Mouse (Mus musculus): Measurements from ENCODE around the gene Golph3l. TPM values are rescaled to one million over a fixed set of nuclear protein-coding genes. Genes with fewer than 3 reads are reported as not detected.
A peak's percentile ranks its signal among the peaks of the same experiment; 100 is the strongest.

The Golph3l gene
- polyA plus RNA-seq, 1 experiment from 2014 or later, result 41.5 TPM

DNA sequence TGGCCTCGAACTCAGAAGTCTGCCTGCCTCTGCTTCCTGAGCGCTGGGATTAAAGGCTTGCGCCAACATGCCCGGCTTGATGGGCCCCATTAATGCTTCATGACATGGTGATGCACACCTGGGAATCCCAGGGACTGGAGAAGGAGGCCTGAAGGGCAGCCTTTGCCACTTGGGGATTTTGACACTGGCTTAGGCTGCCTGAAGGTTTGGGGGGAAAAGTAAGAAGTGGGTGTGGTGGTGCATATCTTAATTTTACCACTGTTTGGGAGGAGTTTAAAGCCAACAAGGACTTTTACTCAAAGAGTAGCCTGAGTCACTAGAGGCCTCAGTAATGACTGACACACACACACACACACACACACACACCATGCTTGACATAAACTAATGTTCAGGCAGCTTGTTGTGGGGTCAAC is 76.2 kb downstream of the Golph3l start:
- no peak overlapping the region for H3K4me2 ChIP-seq (ENCODE audit: low read depth, low read length)
- no peaks in the 10 kb centered on the region for H3K9me3 ChIP-seq (replicated peaks; ENCODE audit: control insufficient read depth, low read length)
- no peak for ATAC-seq (replicated peaks; ENCODE audit: insufficient number of reproducible peaks, low FRiP score, low TSS enrichment, low read depth)
- H3K9ac ChIP-seq (replicated peaks; ENCODE audit: low read length), result no peak overlapping the region
- peaks cover 6% of the 10 kb centered on the region; the same call in 1 of the 2 replicates for H3K4me1 ChIP-seq (ENCODE audit: control insufficient read depth, insufficient read depth, low read length)
- no peak overlapping the region for H3K4me3 ChIP-seq (ENCODE audit: low read depth, low read length)
- no peak for DNase-seq (ENCODE audit: low spot score)
- no peak overlapping the region for H3K27ac ChIP-seq (replicated peaks; ENCODE audit: low read depth, low read length)
- peaks cover 6% of the 10 kb centered on the region for H3K36me3 ChIP-seq (replicated peaks; ENCODE audit: control insufficient read depth, insufficient read depth, low read depth, low read length)
- 92% methylated on average over 4 of the region's 4 CpGs for WGBS
- H3K27me3 ChIP-seq (ENCODE audit: control insufficient read depth, insufficient read depth, low read length), result no peaks in the 10 kb centered on the region

DNA sequence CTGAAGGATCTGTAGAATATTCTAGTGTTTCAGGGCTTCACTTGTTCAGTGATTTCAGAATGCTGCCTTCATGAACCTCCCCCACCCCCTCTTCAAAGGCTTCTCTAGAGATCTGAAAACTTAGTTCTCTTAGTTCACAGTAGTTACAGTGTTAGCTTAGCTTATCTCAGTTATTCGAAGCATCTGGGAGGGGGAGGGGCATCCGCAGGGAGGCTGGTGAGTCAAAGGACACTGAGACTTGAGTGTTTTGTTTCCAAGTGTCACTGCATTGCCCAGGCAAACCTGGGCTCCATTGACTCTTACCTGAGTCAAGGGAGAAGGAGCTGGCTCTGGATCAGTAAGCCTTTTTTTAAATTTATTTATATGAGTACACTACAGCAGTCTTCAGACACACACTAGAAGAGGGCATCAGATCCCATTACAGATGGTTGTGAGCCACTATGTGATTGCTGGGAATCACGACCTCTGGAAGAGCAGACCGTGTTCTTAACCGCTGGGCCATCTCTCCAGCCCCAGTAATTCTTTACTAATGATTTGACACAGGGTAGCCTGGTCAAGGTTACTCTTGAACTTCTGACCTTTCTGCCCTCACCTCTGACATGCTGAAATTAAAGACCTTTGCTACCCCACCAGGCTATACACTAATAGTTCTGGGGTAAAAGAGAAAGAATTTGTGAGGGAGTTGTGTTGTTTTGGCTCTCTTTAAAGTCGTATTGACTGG is 77.5 kb downstream of the Golph3l start:
- no peaks in the 10 kb centered on the region; the same call in 1 of the 2 replicates for H3K4me1 ChIP-seq (ENCODE audit: control insufficient read depth, insufficient read depth, low read length)
- no peak overlapping the region for H3K27ac ChIP-seq (replicated peaks; ENCODE audit: low read depth, low read length)
- no peak overlapping the region for H3K9ac ChIP-seq (replicated peaks; ENCODE audit: low read length)
- ATAC-seq (replicated peaks; ENCODE audit: insufficient number of reproducible peaks, low FRiP score, low TSS enrichment, low read depth) (0 out of 2 replicates have a peak, but pooled peaks have one; percentile 30), DNase-seq (ENCODE audit: low spot score) (peak; percentile 69)
- H3K4me3 ChIP-seq (ENCODE audit: low read depth, low read length), result no peak overlapping the region
- H3K27me3 ChIP-seq (ENCODE audit: control insufficient read depth, insufficient read depth, low read length), result no peaks in the 10 kb centered on the region
- WGBS, result 34% methylated on average over 6 of the region's 6 CpGs
- peaks cover 6% of the 10 kb centered on the region for H3K36me3 ChIP-seq (replicated peaks; ENCODE audit: control insufficient read depth, insufficient read depth, low read depth, low read length)
- H3K4me2 ChIP-seq (ENCODE audit: low read depth, low read length), result no peak overlapping the region
- H3K9me3 ChIP-seq (replicated peaks; ENCODE audit: control insufficient read depth, low read length), result no peaks in the 10 kb centered on the region

DNA sequence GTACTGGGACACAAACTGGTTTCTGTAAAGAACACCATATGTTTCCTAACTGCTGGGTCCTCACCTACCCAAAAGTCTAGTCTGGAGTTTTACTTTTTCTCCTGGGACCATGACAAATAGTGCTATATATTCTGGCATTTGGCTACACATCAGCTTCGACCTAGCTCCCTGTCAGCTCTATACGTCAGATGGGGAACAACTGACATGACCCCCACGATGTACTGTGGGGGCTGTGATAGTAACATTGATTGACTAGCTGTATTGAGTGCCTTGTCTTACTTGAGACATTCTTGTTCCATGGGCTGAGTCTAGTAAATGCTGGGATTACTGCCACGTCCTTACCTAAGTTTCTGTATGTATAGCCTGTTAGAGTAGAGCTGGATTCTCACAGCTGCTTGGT is 78.8 kb downstream of the Golph3l start:
- Histone ChIP-seq H3K4me1 (ENCODE audit: control insufficient read depth, insufficient read depth, low read length) (no peaks in the 10 kb centered on the region; the same call in 1 of the 2 replicates), H3K4me3 (ENCODE audit: low read depth, low read length) (no peak overlapping the region), H3K4me2 (ENCODE audit: low read depth, low read length) (no peak overlapping the region), H3K27me3 (ENCODE audit: control insufficient read depth, insufficient read depth, low read length) (no peaks in the 10 kb centered on the region), H3K9me3 (replicated peaks; ENCODE audit: control insufficient read depth, low read length) (no peaks in the 10 kb centered on the region), H3K27ac (replicated peaks; ENCODE audit: low read depth, low read length) (peak overlapping the region; percentile 72), H3K36me3 (replicated peaks; ENCODE audit: control insufficient read depth, insufficient read depth, low read depth, low read length) (peaks cover 6% of the 10 kb centered on the region), H3K9ac (replicated peaks; ENCODE audit: low read length) (no peak overlapping the region; the same call in 1 of the 2 replicates)
- 0 out of 2 replicates have a peak, but pooled peaks have one; percentile 10 for ATAC-seq (replicated peaks; ENCODE audit: insufficient number of reproducible peaks, low FRiP score, low TSS enrichment, low read depth)
- 58% methylated on average over 4 of the region's 4 CpGs for WGBS
- DNase-seq (ENCODE audit: low spot score), result no peak

DNA sequence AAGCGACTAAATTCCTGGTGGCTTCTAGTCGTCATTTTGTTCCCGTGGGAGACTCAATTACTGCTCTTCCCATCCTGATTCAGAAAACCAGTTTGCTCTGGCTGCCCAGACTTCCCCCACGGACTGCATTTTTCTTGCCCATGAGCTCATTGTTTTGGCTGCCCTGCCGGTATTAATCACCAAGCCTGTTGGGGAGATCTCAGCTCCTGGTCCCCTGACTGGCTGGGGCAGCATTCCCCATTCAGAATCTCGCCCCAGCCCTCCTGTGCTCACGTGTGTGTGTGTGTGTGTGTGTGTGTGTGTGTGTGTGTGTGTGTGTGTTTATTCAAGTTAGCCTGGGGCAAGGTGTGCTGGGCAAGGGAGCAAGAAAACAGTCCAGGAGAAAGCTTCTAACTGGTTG is 79.3 kb downstream of the Golph3l start:
- Histone ChIP-seq H3K27ac (replicated peaks; ENCODE audit: low read depth, low read length) (peak overlapping the region; percentile 72), H3K36me3 (replicated peaks; ENCODE audit: control insufficient read depth, insufficient read depth, low read depth, low read length) (peaks cover 6% of the 10 kb centered on the region), H3K4me2 (ENCODE audit: low read depth, low read length) (no peak overlapping the region), H3K9me3 (replicated peaks; ENCODE audit: control insufficient read depth, low read length) (no peaks in the 10 kb centered on the region), H3K27me3 (ENCODE audit: control insufficient read depth, insufficient read depth, low read length) (no peaks in the 10 kb centered on the region), H3K9ac (replicated peaks; ENCODE audit: low read length) (no peak overlapping the region; the same call in 1 of the 2 replicates), H3K4me1 (ENCODE audit: control insufficient read depth, insufficient read depth, low read length) (no peaks in the 10 kb centered on the region; the same call in 1 of the 2 replicates), H3K4me3 (ENCODE audit: low read depth, low read length) (no peak overlapping the region)
- WGBS, result 31% methylated on average over 7 of the region's 7 CpGs
- no peak for ATAC-seq (replicated peaks; ENCODE audit: insufficient number of reproducible peaks, low FRiP score, low TSS enrichment, low read depth)
- peak; percentile 69 for DNase-seq (ENCODE audit: low spot score)

Other genes with a start within 250 kb of the Golph3l start
- gene Setdb1, start 231.7 kb upstream of the Golph3l start, polyA plus RNA-seq (2014; fragmentation: Nextera tagmentation; extraction: Ambion mirVana), result 66.2 and 67.3 TPM in 2 replicates
- not detected in 2 replicates for gene 4930558C23Rik, start 186.1 kb upstream of the Golph3l start, polyA plus RNA-seq (2014; fragmentation: Nextera tagmentation; extraction: Ambion mirVana)
- 28.7 and 29.3 TPM in 2 replicates for gene Arnt, start 154.5 kb upstream of the Golph3l start, polyA plus RNA-seq (2014; fragmentation: Nextera tagmentation; extraction: Ambion mirVana)
- 11.6 and 13.2 TPM in 2 replicates for gene Ctsk, start 89.7 kb upstream of the Golph3l start, polyA plus RNA-seq (2014; fragmentation: Nextera tagmentation; extraction: Ambion mirVana)
- gene Ctss, start 62.1 kb upstream of the Golph3l start, polyA plus RNA-seq (2014; fragmentation: Nextera tagmentation; extraction: Ambion mirVana), result 10.8 and 11.0 TPM in 2 replicates
- not detected in 2 replicates for gene Hormad1, start 29.3 kb upstream of the Golph3l start, polyA plus RNA-seq (2014; fragmentation: Nextera tagmentation; extraction: Ambion mirVana)
- 69.7 and 79.4 TPM in 2 replicates for gene Ensa, start 36.1 kb downstream of the Golph3l start, polyA plus RNA-seq (2014; fragmentation: Nextera tagmentation; extraction: Ambion mirVana)
- gene Mcl1, start 69.9 kb downstream of the Golph3l start, polyA plus RNA-seq (2014; fragmentation: Nextera tagmentation; extraction: Ambion mirVana), result 77.1 and 83.3 TPM in 2 replicates
- gene Adamtsl4, start 99.0 kb downstream of the Golph3l start, polyA plus RNA-seq (2014; fragmentation: Nextera tagmentation; extraction: Ambion mirVana), result 0.55 and 0.71 TPM in 2 replicates
- 5.1 and 6.1 TPM in 2 replicates for gene Ecm1, start 150.6 kb downstream of the Golph3l start, polyA plus RNA-seq (2014; fragmentation: Nextera tagmentation; extraction: Ambion mirVana)
- gene Tars2, start 171.3 kb downstream of the Golph3l start, polyA plus RNA-seq (2014; fragmentation: Nextera tagmentation; extraction: Ambion mirVana), result 47.7 and 53.1 TPM in 2 replicates
- 21.5 and 24.4 TPM in 2 replicates for gene Rprd2, start 229.9 kb downstream of the Golph3l start, polyA plus RNA-seq (2014; fragmentation: Nextera tagmentation; extraction: Ambion mirVana)